ENCODE assay signal across 8 mouse cellular contexts in the genomic region with DNA sequence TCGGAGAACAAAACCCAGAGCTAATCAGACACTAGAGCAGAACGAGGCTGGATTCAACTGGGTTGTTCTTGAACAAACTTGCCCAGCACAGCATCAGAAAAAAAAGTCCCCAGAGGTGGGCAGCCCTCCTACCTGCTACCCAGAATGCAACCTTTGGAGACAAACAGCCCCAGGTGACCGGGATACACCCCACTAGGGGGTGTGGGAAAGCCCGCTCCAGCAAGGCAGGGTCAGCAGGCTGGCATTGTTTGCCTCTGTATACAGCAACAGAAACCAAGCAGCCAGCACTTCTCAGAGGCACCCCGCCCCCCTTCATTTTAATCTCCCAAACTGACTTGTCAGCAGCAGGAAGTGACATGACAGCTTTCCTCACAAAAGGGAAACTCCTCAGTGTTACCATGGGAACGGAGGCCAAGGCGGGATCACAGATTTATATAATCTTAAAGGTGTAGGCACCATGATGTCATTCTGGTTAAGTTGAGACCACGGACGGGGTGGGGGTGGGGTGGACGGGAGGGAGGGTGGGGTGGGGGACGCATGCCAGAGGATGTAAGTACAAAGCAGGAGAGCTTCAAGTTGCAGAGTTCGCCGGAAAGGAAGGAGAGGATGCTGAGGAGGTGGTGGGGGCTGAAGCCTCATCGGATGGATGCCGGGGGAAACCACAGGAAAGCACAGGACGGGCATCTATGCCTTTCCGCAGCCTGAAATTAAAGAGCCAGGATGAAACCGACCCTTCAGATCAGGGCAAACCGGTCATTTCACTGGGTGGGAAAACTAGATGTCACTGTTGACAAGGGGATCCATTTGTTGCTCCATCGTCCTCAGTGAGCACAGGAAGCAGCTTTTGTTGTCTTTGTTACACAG. TPM values are rescaled to one million over a fixed set of nuclear protein-coding genes. Genes with fewer than 3 reads are reported as not detected.
A peak's percentile ranks its signal among the peaks of the same experiment; 100 is the strongest.
DNase-seq lines count a peak whose midpoint lies in the region; ATAC-seq and TF ChIP-seq lines count a peak whose summit lies in the region.

No protein-coding gene starts in this region.

- peaks cover 54% of the 10 kb centered on the region for H3K4me1 ChIP-seq in forebrain, embryonic 12.5 days
- peaks cover 27% of the 10 kb centered on the region for H3K4me1 ChIP-seq in lung, adult 2 months (ENCODE audit: control insufficient read depth, insufficient read depth, low read length)
- peaks cover 56% of the 10 kb centered on the region for H3K4me1 ChIP-seq in neural tube, embryonic 15.5 days

- peak; percentile 96 for DNase-seq in ES-CJ7 (ENCODE audit: low read depth, low spot score)
- peak; percentile 98 for DNase-seq in brain, embryonic 14.5 days (ENCODE audit: low read depth)
- DNase-seq in heart, postnatal 4 days: peak; percentile 85
- peak; percentile 75 to 83 for DNase-seq in layer of hippocampus, adult 8-10 months (ENCODE audit: low spot score in 2 of 2)
- peak; percentile 72 for DNase-seq in lung, adult 2 months
- peak; percentile 78 for DNase-seq in thymus, postnatal 14 days

- peaks cover 7% of the 10 kb centered on the region for H3K36me3 ChIP-seq in forebrain, embryonic 12.5 days (replicated peaks)
- H3K36me3 ChIP-seq in neural tube, embryonic 15.5 days: peaks cover 4% of the 10 kb centered on the region; the same call in 1 of the 2 replicates

- peak overlapping the region; percentile 91 for H3K27ac ChIP-seq in forebrain, embryonic 12.5 days
- peak overlapping the region; percentile 90 for H3K27ac ChIP-seq in neural tube, embryonic 15.5 days (replicated peaks)

- peak overlapping the region; percentile 50 for H3K9ac ChIP-seq in forebrain, embryonic 12.5 days
- H3K9ac ChIP-seq in neural tube, embryonic 15.5 days (replicated peaks): peak overlapping the region; percentile 54

- H3K4me2 ChIP-seq in forebrain, embryonic 12.5 days: peak overlapping the region; percentile 59
- H3K4me2 ChIP-seq in neural tube, embryonic 15.5 days: peak overlapping the region; percentile 63

- 2% methylated on average over 20 of the region's 20 CpGs for WGBS in forebrain, embryonic 12.5 days
- WGBS in lung, adult 2 months: 1% methylated on average over 20 of the region's 20 CpGs
- WGBS in neural tube, embryonic 15.5 days: 3% methylated on average over 20 of the region's 20 CpGs

- peak overlapping the region; percentile 36 for H3K4me3 ChIP-seq in forebrain, embryonic 12.5 days (replicated peaks)
- H3K4me3 ChIP-seq in lung, adult 2 months (replicated peaks; ENCODE audit: extremely low read depth, low read depth, low read length): peak overlapping the region; percentile 52
- peak overlapping the region; percentile 37 for H3K4me3 ChIP-seq in neural tube, embryonic 15.5 days (replicated peaks)

- TF ChIP-seq POLR2A in brain, embryonic 14.5 days (IDR thresholded peaks at IDR 0.05; ENCODE audit: borderline replicate concordance, extremely low read depth, insufficient read depth, insufficient read length, poor library complexity, severe bottlenecking): peak; percentile 34; the same call in 1 of the 2 replicates
- TF ChIP-seq POLR2A in lung, adult 2 months (IDR thresholded peaks at IDR 0.05; ENCODE audit: borderline replicate concordance, extremely low read depth, low read depth, low read length): peak; percentile 62

- H3K9me3 ChIP-seq in forebrain, embryonic 12.5 days: no peaks in the 10 kb centered on the region
- no peaks in the 10 kb centered on the region for H3K9me3 ChIP-seq in neural tube, embryonic 15.5 days (replicated peaks)

- no peaks in the 10 kb centered on the region for H3K27me3 ChIP-seq in forebrain, embryonic 12.5 days
- H3K27me3 ChIP-seq in neural tube, embryonic 15.5 days (replicated peaks): no peaks in the 10 kb centered on the region

- no peak for TF ChIP-seq CTCF in brain, embryonic 14.5 days (IDR thresholded peaks at IDR 0.05; ENCODE audit: borderline replicate concordance, extremely low read depth, insufficient read depth, insufficient read length)
- TF ChIP-seq CTCF in lung, adult 2 months (IDR thresholded peaks at IDR 0.05; ENCODE audit: insufficient read depth, low read length): no peak

- ATAC-seq in forebrain, embryonic 12.5 days (ENCODE audit: low FRiP score): peak; percentile 76
- peak; percentile 71 for ATAC-seq in neural tube, embryonic 15.5 days (ENCODE audit: low FRiP score)

RNA-seq across cellular contexts. Expression of a gene that starts 58.2 kb away (rescaled TPM):
- 193 and 218 TPM in 2 replicates for polyA plus RNA-seq in brain, embryonic 14.5 days (2012; rRNA removed)
- 99.9 and 105 TPM in 2 replicates for polyA plus RNA-seq in forebrain, embryonic 12.5 days (2016; fragmentation: Nextera tagmentation; extraction: Ambion mirVana)
- total RNA-seq in heart, postnatal 4 days (2021): 100 to 1,000 TPM; 109 to 115 TPM
- total RNA-seq in layer of hippocampus, adult 8-10 months (2022): 100 to 1,000 TPM; 118 to 152 (median 136) TPM
- 86.3 and 93.3 TPM in 2 replicates for polyA plus RNA-seq in lung, adult 2 months (2012; rRNA removed)
- 89.7 and 101 TPM in 2 replicates for polyA plus RNA-seq in neural tube, embryonic 15.5 days (2015; fragmentation: Nextera tagmentation; extraction: Ambion mirVana)

RNA-seq across cellular contexts. Expression of a gene that starts 58.9 kb away (rescaled TPM):
- 56.2 and 71.8 TPM in 2 replicates for polyA plus RNA-seq in brain, embryonic 14.5 days (2012; rRNA removed)
- 39.8 and 47.2 TPM in 2 replicates for polyA plus RNA-seq in forebrain, embryonic 12.5 days (2016; fragmentation: Nextera tagmentation; extraction: Ambion mirVana)
- total RNA-seq in heart, postnatal 4 days (2021): 10 to 100 TPM; 66.9 to 69.5 TPM
- 10 to 100 TPM; 13.6 to 22.6 (median 20.6) TPM for total RNA-seq in layer of hippocampus, adult 8-10 months (2022)
- 233 and 359 TPM in 2 replicates for polyA plus RNA-seq in lung, adult 2 months (2012; rRNA removed)
- polyA plus RNA-seq in neural tube, embryonic 15.5 days (2015; fragmentation: Nextera tagmentation; extraction: Ambion mirVana): 25.0 and 25.8 TPM in 2 replicates

Comparison
In these comparisons a context has a peak if more than half of its experiments do, and no peak if none do; other contexts are left out.
1. Peak in every context shown above with its lines: DNase-seq, ATAC-seq, H3K4me3 ChIP-seq and H3K27ac ChIP-seq.